Mouse (Mus musculus) bone marrow macrophage, adult 2 months (primary cell): ENCODE measurements around the gene Vamp3. TPM values are rescaled to one million over a fixed set of nuclear protein-coding genes. Genes with fewer than 3 reads are reported as not detected.
"Not testable (repeated sequence)": the region's sequence is repeated elsewhere in the genome, so short reads cannot be mapped to it uniquely, and the experiment has no call there.

Source experiments
- H3K27ac ChIP-seq: 2 replicates; pipeline ENCODE4 v1.5.1; 2012; ENCODE audit warnings: low read depth, low read length; ENCODE audit not compliant: insufficient read depth
- H3K4me1 ChIP-seq: 2 replicates; pipeline ENCODE4 v1.6.1; 2012; ENCODE audit warnings: low read length; ENCODE audit not compliant: control insufficient read depth, insufficient read depth
- H3K4me3 ChIP-seq: 2 replicates; pipeline ENCODE4 v1.5.1; 2012; ENCODE audit warnings: mild to moderate bottlenecking, low read length, moderate library complexity; ENCODE audit not compliant: insufficient read depth
- CTCF ChIP-seq: IDR thresholded peaks from 2 replicates; pipeline ENCODE4 v1.5.1; 2012; ENCODE audit warnings: low read depth, mild to moderate bottlenecking, low read length, moderate library complexity
- POLR2A ChIP-seq: IDR thresholded peaks from 2 replicates; pipeline ENCODE4 v1.6.1; 2012; ENCODE audit warnings: mild to moderate bottlenecking, low read depth, low read length, borderline replicate concordance
- polyA plus RNA-seq: library from polyadenylated mRNA; stranded (reverse); fragments of >200 nt; gene quantifications from 2 replicates; pipeline ENCODE4 v1.2.4, GENCODE M21; 2012; ENCODE audit not compliant: missing spikeins, insufficient read depth, insufficient read length

Vamp3 gene
- polyA plus RNA-seq, 1 experiment = 110 TPM

GRCm38 (mm10) chr4:151046524-151046923 is 11.2 kb downstream of the Vamp3 start:
- TF ChIP-seq POLR2A (no peak), CTCF (no peak)
- Histone ChIP-seq H3K27ac (no peak overlapping the region), H3K4me1 (peaks cover 25% of the 10 kb centered on the region), H3K4me3 (no peak overlapping the region)

GRCm38 (mm10) chr4:151044944-151045570 is 12.7 kb downstream of the Vamp3 start:
- Histone ChIP-seq H3K4me3 (peak overlapping the region; percentile 54), H3K27ac (no peak overlapping the region), H3K4me1 (peaks cover 17% of the 10 kb centered on the region)
- TF ChIP-seq CTCF (no peak), POLR2A (no peak)

DNA sequence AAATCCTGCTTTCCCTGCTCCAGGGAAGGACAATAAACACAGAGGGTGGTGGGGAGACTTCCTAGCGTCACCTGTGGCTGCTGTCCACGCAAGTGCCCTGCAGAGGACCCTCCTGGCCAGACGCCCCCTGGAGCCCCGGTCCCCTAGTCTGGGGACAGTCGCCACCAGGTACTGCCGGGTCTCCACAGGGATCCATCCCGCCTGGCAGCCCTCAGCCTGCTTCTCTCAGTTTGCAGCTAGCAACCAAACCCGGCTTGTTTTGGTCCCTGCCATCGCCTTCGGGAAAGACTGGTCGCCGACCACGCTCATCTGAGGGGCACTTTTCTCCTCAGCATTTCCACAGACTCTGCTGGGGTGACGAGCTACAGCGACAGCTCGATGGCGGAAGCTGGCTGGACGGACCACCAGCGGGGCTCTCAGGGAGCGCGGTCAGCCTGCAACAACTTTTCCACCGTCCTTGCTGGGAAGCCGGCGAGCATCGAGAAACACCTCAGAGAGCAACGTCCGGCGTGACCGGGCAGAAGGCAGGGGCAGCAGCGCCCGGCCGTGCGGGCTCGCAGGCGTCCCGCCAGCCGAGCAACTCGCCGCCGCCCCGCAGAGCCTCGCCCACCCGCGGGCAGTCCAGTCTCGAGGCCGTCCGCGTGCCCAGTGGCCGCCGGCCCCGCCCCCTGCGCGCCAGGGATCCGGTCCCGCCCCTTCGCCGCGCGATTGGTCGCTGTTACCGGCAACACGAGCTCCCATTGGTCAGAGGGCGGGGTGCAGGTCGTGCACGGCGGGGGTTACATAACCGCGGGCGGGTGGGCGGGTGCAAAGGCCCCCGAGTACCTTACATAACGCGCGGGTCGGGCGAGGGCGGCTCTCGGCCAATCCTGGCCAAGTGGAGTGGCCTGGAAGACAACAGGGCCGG is 13.5 kb downstream of the Vamp3 start, which contains the start of gene Per3:
Per3 (minus strand) TSS at position 629 of the 907 bp plus-strand sequence.
- peak within 1 kb of the TSS; percentile 86 for H3K4me3 ChIP-seq
- TF ChIP-seq CTCF (no peak), POLR2A (no peak)
- peaks cover 17% of the 10 kb centered on the region for H3K4me1 ChIP-seq
- 0 out of 2 replicates have a peak within 1 kb of the TSS, but pooled peaks have one; percentile 6 for H3K27ac ChIP-seq

DNA sequence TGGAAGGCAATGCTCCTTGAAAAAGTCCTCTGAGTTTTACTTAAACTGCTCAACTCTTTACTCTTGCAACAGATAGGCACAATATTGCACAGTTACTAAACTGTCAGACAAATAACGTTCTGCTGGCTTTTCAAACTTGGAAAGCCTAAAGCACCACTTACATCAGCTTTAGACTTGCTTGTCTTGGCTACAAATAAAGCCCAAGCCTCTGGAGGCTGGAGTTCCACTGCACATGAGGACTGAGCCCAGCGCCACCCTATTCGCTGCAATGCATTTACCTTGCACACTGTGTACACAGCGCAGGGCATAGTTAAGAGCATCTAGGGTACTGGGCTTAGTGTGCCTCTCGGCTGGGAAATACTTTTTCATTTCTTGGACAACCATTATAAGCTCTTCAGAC is 14.5 kb downstream of the Vamp3 start:
- H3K4me3 ChIP-seq = peak overlapping the region; percentile 86

DNA sequence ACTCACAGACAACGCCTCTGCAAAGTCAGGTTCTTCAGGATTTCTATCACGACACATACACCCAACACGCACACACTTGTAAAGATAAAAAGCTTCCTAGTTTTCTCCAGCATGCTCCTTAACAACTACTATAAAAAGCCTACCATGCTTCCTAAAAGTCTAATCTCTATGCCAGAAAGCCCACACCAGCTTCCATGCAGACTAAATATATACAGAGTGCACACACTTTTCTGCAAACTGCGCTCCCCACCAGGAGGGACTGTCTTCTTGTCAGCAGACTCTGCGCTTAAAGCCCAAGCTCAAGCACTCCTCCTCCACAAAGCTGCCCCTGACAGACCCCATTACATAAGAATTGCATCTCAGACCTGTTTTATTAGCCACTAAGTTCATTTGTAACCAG is 16.3 kb downstream of the Vamp3 start:
- TF ChIP-seq CTCF (no peak), POLR2A (no peak)
- Histone ChIP-seq H3K4me1 (peaks cover 10% of the 10 kb centered on the region), H3K4me3 (no peak overlapping the region), H3K27ac (no peak overlapping the region)

More for the DNA sequence above, 14.5 kb downstream of the Vamp3 start:
- Histone ChIP-seq H3K27ac (no peak overlapping the region), H3K4me1 (peaks cover 17% of the 10 kb centered on the region)
- TF ChIP-seq POLR2A (no peak), CTCF (no peak)

DNA sequence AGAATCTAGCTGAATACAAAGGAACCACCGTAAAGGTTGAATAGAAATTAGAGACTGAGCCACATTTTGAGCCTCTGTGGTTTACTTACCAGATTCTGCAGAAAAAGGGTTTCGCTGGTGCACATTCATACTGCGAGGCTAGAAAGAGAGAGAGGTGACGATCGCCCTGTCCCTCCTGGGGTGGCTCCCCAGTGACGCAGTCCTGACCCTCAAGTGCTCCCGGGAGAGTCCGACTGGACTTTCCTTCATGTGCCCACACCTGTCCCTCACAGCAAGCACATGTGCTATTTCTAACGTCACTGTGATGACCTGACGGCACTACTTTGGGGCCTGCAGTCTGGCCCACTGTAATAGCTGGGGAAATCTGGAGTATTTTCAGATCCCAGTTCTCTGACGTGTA is 20.0 kb downstream of the Vamp3 start:
- Histone ChIP-seq H3K4me1 (no peaks in the 10 kb centered on the region), H3K27ac (no peak overlapping the region), H3K4me3 (no peak overlapping the region)
- TF ChIP-seq CTCF (no peak), POLR2A (no peak)

GRCm38 (mm10) chr4:151036521-151036920 is 21.2 kb downstream of the Vamp3 start:
- TF ChIP-seq POLR2A (no peak), CTCF (no peak)

GRCm38 (mm10) chr4:151027001-151027400 is 30.8 kb downstream of the Vamp3 start:
- Histone ChIP-seq H3K4me1 (no peaks in the 10 kb centered on the region), H3K27ac (no peak overlapping the region), H3K4me3 (no peak overlapping the region)
- TF ChIP-seq CTCF = peak; percentile 73
- no peak for TF ChIP-seq POLR2A

More at GRCm38 (mm10) chr4:151036521-151036920, 21.2 kb downstream of the Vamp3 start:
- Histone ChIP-seq H3K27ac (no peak overlapping the region), H3K4me1 (no peaks in the 10 kb centered on the region), H3K4me3 (no peak overlapping the region)

DNA sequence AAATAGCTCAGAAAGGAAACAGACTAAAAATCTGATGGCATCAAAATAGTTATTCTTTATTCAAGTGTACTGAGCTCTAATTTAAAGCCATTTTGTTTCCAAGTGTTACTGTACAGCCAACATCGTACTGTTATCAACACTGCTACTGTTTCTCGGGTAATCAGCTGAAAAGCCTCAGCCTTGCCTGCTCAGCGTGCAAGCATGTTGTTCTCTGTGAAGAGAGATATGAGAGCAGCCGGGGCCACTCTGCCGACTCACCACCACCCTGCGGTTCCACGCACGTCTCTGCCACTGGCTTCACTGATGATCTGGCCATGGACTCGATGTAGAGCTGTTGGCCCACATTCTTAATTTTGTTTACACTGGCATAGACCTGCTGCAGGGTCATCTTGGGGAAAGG is 33.6 kb downstream of the Vamp3 start:
- Histone ChIP-seq H3K27ac (no peak overlapping the region), H3K4me3 (no peak overlapping the region), H3K4me1 (no peaks in the 10 kb centered on the region)
- TF ChIP-seq POLR2A (no peak), CTCF (no peak)

GRCm38 (mm10) chr4:151017356-151017755 is 40.4 kb downstream of the Vamp3 start:
- H3K27ac ChIP-seq, H3K4me3 ChIP-seq, H3K4me1 ChIP-seq: not testable (repeated sequence)
